Mouse (Mus musculus): Measurements from ENCODE around the gene Rab24. TPM values are rescaled to one million over a fixed set of nuclear protein-coding genes. Genes with fewer than 3 reads are reported as not detected.

Rab24 gene
- total RNA-seq, 2 experiments from 2014 or later: 29.2 to 33.5 TPM

DNA sequence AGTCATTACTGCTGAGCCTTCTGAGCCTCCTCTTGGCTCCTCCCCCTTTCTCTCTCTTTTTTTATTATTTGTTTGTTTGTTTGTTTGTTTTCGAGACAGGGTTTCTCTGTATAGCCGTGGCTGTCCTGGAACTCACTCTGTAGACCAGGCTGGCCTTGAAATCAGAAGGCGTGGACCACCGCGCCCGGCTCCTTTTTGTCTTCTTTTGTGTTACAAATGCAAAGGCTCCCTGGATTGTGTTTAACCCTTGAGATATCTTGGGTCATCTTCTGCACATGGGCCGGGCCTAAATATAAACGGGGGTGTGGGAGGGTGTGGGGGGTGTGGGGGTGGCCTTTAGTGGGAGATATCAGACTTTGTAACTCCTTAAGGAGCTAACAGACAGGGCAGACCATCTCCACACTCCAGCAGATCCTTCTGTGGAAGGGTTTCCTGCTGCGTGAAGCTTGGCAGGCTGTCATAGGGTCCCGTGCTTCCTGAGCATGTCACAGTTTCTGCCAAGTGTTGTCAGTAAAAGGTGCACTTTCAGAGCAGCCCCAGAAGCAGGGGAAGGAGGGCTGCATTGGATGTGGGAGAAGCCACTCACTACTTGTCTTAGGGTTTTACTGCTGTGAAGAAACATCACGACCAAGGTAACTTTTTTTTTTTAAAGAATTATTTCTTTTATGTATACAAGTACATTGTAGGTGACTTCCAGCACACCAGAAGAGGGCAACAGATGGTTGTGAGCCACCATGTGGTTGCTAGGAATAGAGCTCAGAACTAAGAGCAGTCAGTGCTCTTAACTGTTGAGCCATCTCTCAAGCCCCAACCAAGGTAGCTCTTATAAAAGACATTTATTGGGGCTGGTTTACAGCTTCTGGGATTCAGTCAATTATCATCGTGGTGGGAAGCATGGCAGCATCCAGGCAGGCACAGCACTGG, 16.6 kb upstream of the Rab24 start:
- Histone ChIP-seq H3K4me3 (no peak overlapping the region), H3K27ac (no peak overlapping the region)
- intact Hi-C loops (cut with DNase I): no loop called here
- TF ChIP-seq CTCF (IDR thresholded peaks at IDR 0.05): no peak
- DNase-seq: no peak

DNA sequence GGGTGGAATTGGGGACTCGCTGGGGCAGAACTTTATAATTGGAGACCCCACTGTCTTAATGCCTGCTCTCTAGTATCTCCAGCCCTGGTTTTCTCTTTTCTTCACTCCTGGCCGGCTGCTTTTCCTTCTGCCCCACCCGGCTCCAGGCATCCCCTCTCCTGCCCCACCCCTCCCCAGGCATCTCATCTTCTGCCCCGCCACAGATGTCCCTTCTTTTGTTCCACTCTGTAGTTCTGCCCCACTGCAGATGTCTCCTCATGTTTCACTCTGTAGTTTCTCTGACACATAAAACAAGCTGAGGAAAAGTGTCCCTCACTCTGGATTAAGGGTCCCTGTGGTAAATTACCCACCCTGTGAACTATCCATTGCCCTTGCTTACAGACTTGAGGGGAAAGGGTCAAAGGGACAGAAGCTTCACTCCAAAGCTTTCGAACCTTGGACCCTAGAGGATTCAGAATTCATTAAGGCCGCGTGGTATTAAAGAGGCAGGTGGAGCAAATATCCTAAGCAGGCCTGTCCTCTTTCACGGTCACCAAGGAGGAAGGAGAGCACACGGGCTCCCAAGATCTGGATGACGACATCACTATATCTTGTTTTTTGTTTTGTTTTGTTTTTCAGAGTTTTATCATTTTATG, 15.7 kb upstream of the Rab24 start:
- Histone ChIP-seq H3K4me3 (no peak overlapping the region), H3K27ac (no peak overlapping the region)
- DNase-seq: no peak
- intact Hi-C loops (cut with DNase I): no loop called here
- TF ChIP-seq CTCF (IDR thresholded peaks at IDR 0.05): no peak

DNA sequence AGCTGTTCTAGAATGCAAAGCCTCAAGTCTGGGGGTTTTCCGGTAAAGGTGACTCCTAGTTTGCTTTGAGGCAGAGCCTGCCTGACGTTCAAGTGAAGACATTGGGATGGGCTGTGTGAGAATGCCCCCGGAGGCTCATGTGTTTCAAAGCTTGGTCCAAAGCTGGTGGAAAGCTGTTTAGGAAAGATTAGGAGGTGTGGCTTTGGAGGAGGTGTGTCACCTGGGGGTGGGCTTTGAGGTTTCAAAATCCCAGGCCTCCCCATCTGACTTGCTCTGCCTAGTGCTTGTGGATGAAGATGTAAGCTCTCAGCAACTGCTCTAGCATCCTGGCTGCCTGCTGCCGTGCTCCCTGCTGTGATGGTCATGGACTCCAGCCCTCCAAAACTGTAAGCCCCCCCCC, 14.0 kb upstream of the Rab24 start:
- no peak for TF ChIP-seq CTCF (IDR thresholded peaks at IDR 0.05)
- intact Hi-C loops (cut with DNase I): no loop called here
- H3K27ac ChIP-seq: no peak overlapping the region
- H3K4me3 ChIP-seq: no peak overlapping the region
- no peak for DNase-seq

DNA sequence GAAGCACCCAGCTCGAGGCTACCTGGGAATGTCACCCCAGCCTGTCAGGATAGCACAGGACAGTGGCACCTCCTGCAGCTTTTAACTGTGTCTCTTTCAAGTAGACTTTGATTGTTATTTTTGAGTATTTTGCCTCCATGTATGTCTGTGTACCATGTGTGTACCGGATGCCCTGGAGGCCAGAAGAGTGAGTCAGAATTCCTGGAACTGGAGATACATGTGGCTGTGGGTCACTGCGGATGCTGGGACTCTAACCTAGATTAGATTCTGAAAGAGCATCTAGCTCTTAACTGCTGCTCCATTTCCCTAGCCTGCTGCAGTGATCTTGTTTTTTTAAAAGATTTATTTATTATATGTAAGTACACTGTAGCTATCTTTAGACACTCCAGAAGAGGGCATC, 10.6 kb upstream of the Rab24 start:
- intact Hi-C loops (cut with DNase I): no loop called here
- TF ChIP-seq CTCF (IDR thresholded peaks at IDR 0.05): no peak
- no peak overlapping the region for H3K4me3 ChIP-seq

DNA sequence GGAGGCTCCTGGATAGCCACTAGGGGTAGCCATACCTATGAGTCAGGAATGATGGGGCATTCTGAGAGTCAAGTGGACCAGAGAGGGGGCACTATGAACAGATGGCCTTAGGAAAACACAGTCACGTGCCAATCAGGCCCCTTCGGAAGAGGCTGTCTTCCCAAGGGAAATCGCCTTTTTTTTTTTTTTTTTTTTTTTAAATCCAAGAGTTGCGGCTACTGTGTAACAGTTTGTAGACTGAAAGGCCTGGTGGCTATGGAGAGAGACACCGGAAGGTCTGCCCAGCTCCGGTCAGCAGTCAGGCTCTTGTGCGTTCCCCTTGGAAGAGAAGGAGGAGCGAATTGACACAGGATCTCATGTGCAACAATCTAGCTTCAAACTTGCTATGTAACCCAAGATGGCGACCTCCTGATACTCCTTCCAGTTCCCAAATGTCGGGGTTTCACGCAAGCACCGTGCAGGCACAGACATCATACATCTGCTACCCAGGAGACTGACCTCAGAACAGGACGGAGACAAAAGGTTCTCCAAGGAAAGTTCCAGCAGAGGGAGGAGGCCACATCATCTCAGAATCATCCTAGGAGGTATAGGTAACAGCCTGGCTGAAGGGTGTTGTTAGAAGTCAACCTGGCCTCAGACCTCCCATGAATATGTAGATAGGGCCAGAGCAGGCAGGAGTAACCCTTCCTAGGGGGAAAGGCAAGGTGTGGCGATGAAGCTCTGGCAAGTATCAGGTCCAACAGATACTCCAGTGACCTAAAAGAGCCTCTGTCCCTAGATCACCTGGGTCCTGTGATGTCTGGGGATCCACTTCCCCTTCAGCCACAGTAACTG, 9.0 kb upstream of the Rab24 start:
- H3K27ac ChIP-seq: no peak overlapping the region

More for the DNA sequence above, 10.6 kb upstream of the Rab24 start:
- DNase-seq: no peak
- H3K27ac ChIP-seq: no peak overlapping the region

DNA sequence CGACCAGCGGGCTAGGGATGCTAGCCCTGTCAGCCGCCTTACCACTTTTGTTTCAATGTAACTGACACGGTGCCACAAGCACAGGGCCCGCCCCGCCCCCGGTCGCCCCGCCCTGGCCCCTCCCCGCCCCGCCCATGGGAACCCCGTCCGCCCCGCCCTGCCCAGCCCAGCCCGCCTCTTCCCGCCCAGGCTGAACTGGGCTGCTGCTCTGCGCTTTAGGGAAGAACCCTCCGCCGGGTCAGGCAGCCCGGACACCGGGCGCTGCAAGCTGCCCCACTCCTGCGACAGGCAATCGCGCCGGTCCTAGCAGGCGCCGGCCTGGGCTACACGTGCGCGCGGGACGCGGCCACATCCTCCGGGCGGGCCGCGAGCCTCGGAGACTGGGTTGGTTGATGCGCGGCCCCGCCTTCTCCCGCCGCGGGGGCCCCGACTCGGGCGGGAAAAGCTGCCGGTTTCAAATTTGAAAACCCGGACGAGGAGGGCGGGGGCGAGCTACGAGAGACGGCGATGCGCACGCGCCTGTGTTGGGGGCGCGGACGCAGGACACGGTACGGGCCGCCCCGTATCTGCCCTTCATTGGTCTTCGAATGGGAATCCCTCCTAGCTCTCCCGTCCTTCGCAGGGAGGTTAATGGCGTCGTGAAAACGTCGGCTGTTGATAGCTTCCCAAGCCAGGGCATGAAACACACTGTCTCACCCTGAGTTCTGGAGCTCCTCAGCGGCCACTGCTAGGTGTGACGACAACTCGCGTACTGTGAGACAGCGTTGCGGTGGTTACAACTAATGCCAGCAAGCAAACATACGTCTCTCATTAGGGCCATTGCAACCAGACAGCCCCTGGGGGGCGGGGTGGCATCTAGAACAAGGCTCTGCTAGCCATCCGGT, 8.2 kb upstream of the Rab24 start, which contains the start of gene Mxd3:
Gene Mxd3 (minus strand): TSS at position 141 of the 884 bp plus-strand sequence.
- no peak for TF ChIP-seq CTCF (IDR thresholded peaks at IDR 0.05)
- H3K27ac ChIP-seq: no peak within 1 kb of the TSS
- peak within 1 kb of the TSS; percentile 87 for H3K4me3 ChIP-seq
- peak; percentile 88 for DNase-seq
- intact Hi-C loops (cut with DNase I): no loop called here

More for the DNA sequence above, 9.0 kb upstream of the Rab24 start:
- H3K4me3 ChIP-seq: peak overlapping the region; percentile 87
- TF ChIP-seq CTCF (IDR thresholded peaks at IDR 0.05): peak; percentile 20
- intact Hi-C loops (cut with DNase I): no loop called here
- no peak for DNase-seq

DNA sequence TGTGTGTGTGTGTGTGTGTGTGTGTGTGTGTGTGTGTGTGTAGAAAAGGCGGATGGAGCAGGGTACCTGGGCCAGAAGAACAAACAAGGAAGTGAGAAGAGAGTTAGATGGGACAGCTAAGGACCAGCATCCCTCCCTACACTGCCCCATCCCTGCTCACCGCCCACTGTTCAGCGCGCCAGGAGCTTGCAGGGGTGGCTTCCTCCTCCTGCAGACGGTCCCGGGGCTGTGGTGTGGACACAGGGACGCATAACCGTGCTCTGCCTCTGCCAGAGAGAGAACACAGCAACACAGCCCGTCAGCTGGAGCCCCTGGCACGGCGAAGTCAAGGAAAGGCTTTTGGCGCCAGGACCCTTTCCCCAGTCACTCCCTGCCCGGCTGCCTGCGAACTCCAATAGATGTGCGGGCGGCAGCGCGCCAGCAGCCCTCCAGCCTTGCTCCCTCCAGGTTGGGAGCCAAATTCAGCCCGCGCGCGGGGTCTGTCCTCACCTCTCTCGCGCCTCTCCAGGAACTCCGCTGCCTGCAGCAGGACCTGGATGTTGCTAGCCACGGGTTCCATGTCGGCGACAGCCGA, 7.5 kb upstream of the Rab24 start:
- H3K4me3 ChIP-seq: peak overlapping the region; percentile 87
- no peak overlapping the region for H3K27ac ChIP-seq
- TF ChIP-seq CTCF (IDR thresholded peaks at IDR 0.05): no peak
- intact Hi-C loops (cut with DNase I): no loop called here
- DNase-seq: no peak

DNA sequence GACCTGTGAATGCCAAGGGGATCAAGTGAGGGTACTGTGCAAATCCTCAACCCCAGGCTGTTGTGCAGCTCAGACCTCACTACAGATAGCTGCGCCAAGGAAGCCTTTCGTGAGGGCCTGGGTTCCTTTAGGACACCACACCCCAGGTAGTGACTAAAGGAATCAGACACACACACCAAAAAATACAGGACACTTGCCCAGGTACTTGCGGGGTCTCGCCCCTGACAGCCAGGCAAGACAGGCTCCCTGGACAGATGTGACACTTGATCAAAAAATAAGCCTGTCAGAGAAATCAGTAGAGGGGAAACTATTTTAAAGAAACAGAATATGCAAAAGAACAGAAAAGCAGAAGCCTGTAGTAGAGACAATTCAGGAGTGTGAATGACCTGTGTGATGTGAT, 6.9 kb upstream of the Rab24 start:
- DNase-seq: no peak
- TF ChIP-seq CTCF (IDR thresholded peaks at IDR 0.05): no peak
- H3K27ac ChIP-seq: no peak overlapping the region
- H3K4me3 ChIP-seq: no peak overlapping the region
- intact Hi-C loops (cut with DNase I): no loop called here

DNA sequence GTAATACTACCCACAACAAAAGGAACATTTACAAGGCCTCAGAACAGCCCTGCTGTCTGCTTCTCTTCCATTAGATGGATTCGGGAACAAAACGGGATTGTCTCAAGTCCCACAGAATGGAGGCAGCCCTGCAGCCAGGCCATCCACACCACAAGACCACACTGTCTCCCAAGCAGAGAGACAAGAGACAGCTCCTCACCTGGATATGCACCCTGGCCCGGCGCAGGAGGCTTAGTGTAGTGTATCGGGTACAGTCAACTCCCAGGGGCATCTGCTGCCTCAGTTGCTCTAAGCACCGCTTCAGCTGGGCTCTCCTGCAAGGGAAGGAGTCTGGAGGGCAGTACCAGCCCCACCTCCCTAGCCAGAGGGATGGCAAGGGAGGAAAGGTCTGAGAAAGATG, 6.4 kb upstream of the Rab24 start:
- no peak for DNase-seq
- Histone ChIP-seq H3K27ac (no peak overlapping the region), H3K4me3 (no peak overlapping the region)
- no peak for TF ChIP-seq CTCF (IDR thresholded peaks at IDR 0.05)
- intact Hi-C loops (cut with DNase I): no loop called here

DNA sequence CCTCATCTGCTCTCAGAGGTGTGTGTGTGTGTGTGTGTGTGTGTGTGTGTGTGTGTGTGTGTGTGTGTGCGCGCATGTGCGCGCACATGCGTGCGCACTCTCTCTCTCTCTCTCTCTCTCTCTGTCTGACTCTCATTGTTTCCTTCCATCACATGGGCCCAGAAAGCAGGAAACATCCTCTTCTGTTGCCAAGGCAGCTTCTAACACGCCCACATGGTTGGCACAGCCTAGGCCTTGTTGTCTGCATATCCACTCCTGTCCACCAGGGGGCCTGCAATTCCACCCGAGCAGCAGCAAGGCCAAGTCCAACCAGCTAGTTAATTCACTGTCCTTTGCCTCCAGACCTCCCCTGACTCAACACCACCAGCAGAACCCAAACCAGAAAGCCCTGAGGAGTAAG, 5.9 kb upstream of the Rab24 start:
- peak; percentile 83 for DNase-seq
- Histone ChIP-seq H3K4me3 (no peak overlapping the region), H3K27ac (no peak overlapping the region)
- intact Hi-C loops (cut with DNase I): no loop called here
- peak; percentile 85 for TF ChIP-seq CTCF (IDR thresholded peaks at IDR 0.05)

DNA sequence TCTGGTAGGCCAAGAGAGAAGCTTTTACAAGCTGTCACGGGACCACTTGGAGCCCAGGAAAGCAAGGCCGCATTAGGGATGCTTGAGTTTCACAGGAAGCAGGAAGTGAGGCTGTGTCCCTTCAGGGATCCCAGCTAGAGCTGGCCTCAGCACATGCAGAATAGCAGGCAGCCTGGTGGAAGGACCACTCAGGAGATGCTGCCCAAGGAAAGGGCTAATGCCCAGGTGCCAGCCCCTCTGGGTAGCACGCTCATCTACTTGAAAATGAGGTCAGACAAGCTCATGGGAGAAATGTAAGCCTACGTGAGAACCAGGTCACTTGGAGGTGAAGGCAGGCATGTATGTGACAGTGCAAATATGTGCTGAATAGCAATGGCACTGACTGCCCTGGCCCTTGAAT, 5.4 kb upstream of the Rab24 start:
- TF ChIP-seq CTCF (IDR thresholded peaks at IDR 0.05): no peak
- H3K27ac ChIP-seq: no peak overlapping the region

More for the DNA sequence above, 5.4 kb upstream of the Rab24 start:
- DNase-seq: no peak
- intact Hi-C loops (cut with DNase I): no loop called here
- H3K4me3 ChIP-seq: no peak overlapping the region

All from gastrocnemius, adult 2 months (tissue).